Mouse (Mus musculus) liver, embryonic 16.5 days (tissue): ENCODE measurements around the gene 1700067K01Rik. TPM values are rescaled to one million over a fixed set of nuclear protein-coding genes. Genes with fewer than 3 reads are reported as not detected.

ENCODE experiments used
- ATAC-seq: fragments of 200-750 bp; cut with Nextera tagmentation; 2 replicates; pipeline ENCODE4 v1.8.0; 2017; ENCODE audit warnings: low read depth, mild to moderate bottlenecking, moderate number of reproducible peaks, moderate library complexity
- H3K27ac ChIP-seq: fragments of 300-500 bp; sonication (generic); 2 replicates; pipeline ENCODE4 v1.5.1; 2014; ENCODE audit warnings: mild to moderate bottlenecking, low read length
- H3K27me3 ChIP-seq: fragments of 300-500 bp; sonication (generic); 2 replicates; pipeline ENCODE4 v1.6.1; 2014; ENCODE audit warnings: low read depth, low read length, mixed read lengths; ENCODE audit not compliant: control insufficient read depth, insufficient read depth
- H3K36me3 ChIP-seq: fragments of 300-500 bp; sonication (generic); 2 replicates; pipeline ENCODE4 v1.6.1; 2014; ENCODE audit warnings: mild to moderate bottlenecking; ENCODE audit not compliant: control insufficient read depth, insufficient read depth
- H3K4me1 ChIP-seq: fragments of 300-500 bp; sonication (generic); 2 replicates; pipeline ENCODE4 v1.6.1; 2014; ENCODE audit warnings: low read depth, low read length, mixed read lengths; ENCODE audit not compliant: control insufficient read depth
- H3K4me2 ChIP-seq: fragments of 300-500 bp; sonication (generic); 2 replicates; pipeline ENCODE4 v1.6.1; 2014; ENCODE audit warnings: low read depth, low read length, mixed read lengths
- H3K4me3 ChIP-seq: fragments of 300-500 bp; sonication (generic); 2 replicates; pipeline ENCODE4 v1.5.1; 2014; ENCODE audit warnings: low read depth, mild to moderate bottlenecking, low read length
- H3K9ac ChIP-seq: fragments of 300-500 bp; sonication (generic); 2 replicates; pipeline ENCODE4 v1.6.1; 2014; ENCODE audit warnings: low read depth, low read length
- H3K9me3 ChIP-seq: fragments of 300-500 bp; sonication (generic); replicated peaks from 2 replicates; pipeline ENCODE4 v1.6.1; 2016; ENCODE audit warnings: low read length; ENCODE audit not compliant: control insufficient read depth
- WGBS: fragments of 180-500 bp; shearing (Covaris S2); extraction: QIAGEN DNeasy Blood & Tissue Kit; methylation state at CpG from one replicate; pipeline ENCODE4 v1.1.7; 2014; ENCODE audit not compliant: insufficient replicate concordance; 5-methylcytosine and 5-hydroxymethylcytosine counted together
- polyA plus RNA-seq: library from polyadenylated mRNA; unstranded; fragments of >200 nt; fragmentation: Nextera tagmentation; extraction: Ambion mirVana; gene quantifications from 2 replicates; pipeline ENCODE4 v1.2.1, GENCODE M21; 2015

1700067K01Rik gene
- polyA plus RNA-seq: 0.56 and 0.58 TPM in 2 replicates

- Histone ChIP-seq H3K4me3 (no peak within 1 kb of the TSS), H3K27ac (no peak within 1 kb of the TSS), H3K27me3 (no peaks in the 10 kb centered on the region), H3K4me1 (peaks cover 38% of the 10 kb centered on the region), H3K36me3 (peaks cover 28% of the 10 kb centered on the region), H3K4me2 (no peak within 1 kb of the TSS), H3K9me3 (no peaks in the 10 kb centered on the region), H3K9ac (no peak within 1 kb of the TSS)
- 80% methylated on average over 61 of the region's 61 CpGs for WGBS
- no peak for ATAC-seq
These were observed at the start of gene 1700067K01Rik for GRCm38 (mm10) chr8:84001281-84002000. Gene 1700067K01Rik (plus strand): TSS chr8:84001502.

DNA sequence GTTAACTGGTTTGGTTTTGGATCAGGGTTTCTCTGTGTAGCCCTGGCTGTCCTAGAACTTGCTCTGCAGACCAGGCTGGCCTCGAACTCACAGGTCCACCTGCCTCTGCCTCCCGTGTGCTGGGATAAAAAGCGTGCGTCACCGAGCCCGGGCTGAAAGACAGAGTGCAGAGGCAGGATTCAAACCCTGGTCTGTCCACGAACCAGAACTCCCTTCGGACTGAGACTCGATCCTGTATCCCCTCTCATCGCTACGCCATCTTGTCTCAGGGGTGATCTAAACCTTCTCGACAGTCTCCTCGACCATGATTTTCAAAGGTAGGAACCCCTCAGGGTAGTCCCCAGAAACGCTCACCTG, 46.6 kb upstream of the 1700067K01Rik start:
- peak overlapping the region; percentile 77 for H3K4me2 ChIP-seq
- H3K4me3 ChIP-seq: peak overlapping the region; percentile 83
- H3K9me3 ChIP-seq: no peaks in the 10 kb centered on the region
- peaks cover 19% of the 10 kb centered on the region for H3K4me1 ChIP-seq
- 2% methylated on average over 14 of the region's 14 CpGs for WGBS
- peak overlapping the region; percentile 52 for H3K27ac ChIP-seq
- ATAC-seq: no peak
- no peaks in the 10 kb centered on the region for H3K27me3 ChIP-seq
- peaks cover 2% of the 10 kb centered on the region; the same call in 1 of the 2 replicates for H3K36me3 ChIP-seq
- H3K9ac ChIP-seq: peak overlapping the region; percentile 13

DNA sequence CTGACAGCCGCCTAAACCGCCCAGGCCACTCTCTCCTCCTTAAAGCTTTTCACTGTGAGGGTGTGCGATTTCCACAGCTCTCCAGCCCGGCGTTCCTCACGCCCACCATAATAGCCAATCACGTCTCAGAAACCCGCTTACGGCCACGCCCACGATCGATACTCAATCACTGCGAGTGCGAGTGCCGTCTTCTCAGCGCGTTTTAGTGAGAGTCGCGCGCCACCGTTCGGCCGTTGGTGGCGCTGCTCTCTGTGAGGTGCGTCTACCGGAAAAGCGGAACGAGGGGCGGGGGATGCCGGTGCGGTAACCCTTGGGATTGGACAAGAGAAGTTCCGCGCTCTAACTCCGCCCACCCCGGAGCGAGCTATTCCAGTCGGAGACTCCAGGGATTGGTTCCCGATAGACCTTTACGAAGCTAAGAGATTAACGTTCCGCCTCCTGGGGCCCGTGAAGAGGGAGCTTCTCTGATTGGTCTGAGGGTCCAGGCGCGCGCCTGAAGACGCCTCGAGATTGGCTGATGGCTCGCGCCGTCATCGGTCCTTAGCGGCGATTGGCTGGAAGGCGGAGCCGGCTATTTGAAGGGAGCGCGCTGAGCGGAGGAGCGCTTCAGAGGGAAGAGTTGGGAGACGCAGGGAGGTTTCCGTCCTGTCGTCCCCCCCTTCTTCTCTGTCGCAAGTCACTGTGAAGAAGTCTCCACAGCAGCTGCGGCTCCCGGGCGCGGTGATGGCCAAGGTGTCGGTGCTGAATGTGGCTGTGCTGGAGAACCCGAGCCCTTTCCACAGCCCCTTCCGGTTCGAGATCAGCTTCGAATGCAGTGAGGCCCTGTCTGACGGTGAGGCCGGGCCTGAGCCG, 46.0 kb upstream of the 1700067K01Rik start, which contains the start of the genes Gm10644 and Asf1b:
TSS of gene Gm10644 (minus strand) at position 100 of the 852 bp plus-strand sequence.
TSS of gene Asf1b (plus strand) at position 402 of the 852 bp plus-strand sequence.
- Histone ChIP-seq H3K9ac (peak within 1 kb of the TSS; percentile 80), H3K4me1 (peaks cover 19% of the 10 kb centered on the region), H3K9me3 (no peaks in the 10 kb centered on the region), H3K4me2 (peak within 1 kb of the TSS; percentile 83), H3K27ac (peak within 1 kb of the TSS; percentile 78), H3K4me3 (peak within 1 kb of the TSS; percentile 83), H3K36me3 (peaks cover 2% of the 10 kb centered on the region; the same call in 1 of the 2 replicates), H3K27me3 (no peaks in the 10 kb centered on the region)
- under 1% methylated on average over 73 of the region's 75 CpGs for WGBS
- ATAC-seq: peak; percentile 98

DNA sequence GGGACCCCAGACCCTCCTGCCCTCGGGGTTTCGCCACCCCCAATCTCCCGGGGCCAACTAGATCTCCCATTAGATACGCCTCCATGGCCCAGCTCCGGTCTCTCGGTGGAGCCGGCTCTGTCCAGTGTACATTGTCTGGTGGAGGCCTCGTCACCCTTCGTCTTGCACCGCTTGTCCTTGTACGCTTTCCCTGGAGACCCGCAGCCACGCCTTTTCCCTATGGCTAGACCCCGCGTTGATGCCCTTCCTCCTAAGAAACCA, 45.4 kb upstream of the 1700067K01Rik start:
- peak overlapping the region; percentile 78 for H3K27ac ChIP-seq
- no peaks in the 10 kb centered on the region for H3K27me3 ChIP-seq
- no peak for ATAC-seq
- peaks cover 19% of the 10 kb centered on the region for H3K4me1 ChIP-seq
- H3K9me3 ChIP-seq: no peaks in the 10 kb centered on the region
- H3K36me3 ChIP-seq: peaks cover 5% of the 10 kb centered on the region; the same call in 1 of the 2 replicates
- WGBS: under 1% methylated on average over 15 of the region's 15 CpGs
- H3K4me3 ChIP-seq: peak overlapping the region; percentile 83
- H3K4me2 ChIP-seq: peak overlapping the region; percentile 83
- peak overlapping the region; percentile 80 for H3K9ac ChIP-seq

- H3K4me2 ChIP-seq: peak overlapping the region; percentile 83
- no peaks in the 10 kb centered on the region for H3K9me3 ChIP-seq
- no peak for ATAC-seq
- peaks cover 19% of the 10 kb centered on the region for H3K4me1 ChIP-seq
- peaks cover 5% of the 10 kb centered on the region; the same call in 1 of the 2 replicates for H3K36me3 ChIP-seq
- 0 out of 2 replicates have a peak overlapping the region, but pooled peaks have one; percentile 25 for H3K27ac ChIP-seq
- H3K4me3 ChIP-seq: peak overlapping the region; percentile 83
- H3K9ac ChIP-seq: peak overlapping the region; percentile 80
- WGBS: 17% methylated on average over 1 of the region's 1 CpGs
- no peaks in the 10 kb centered on the region for H3K27me3 ChIP-seq
These were observed 44.5 kb upstream of the 1700067K01Rik start for GRCm38 (mm10) chr8:83956789-83957188.

DNA sequence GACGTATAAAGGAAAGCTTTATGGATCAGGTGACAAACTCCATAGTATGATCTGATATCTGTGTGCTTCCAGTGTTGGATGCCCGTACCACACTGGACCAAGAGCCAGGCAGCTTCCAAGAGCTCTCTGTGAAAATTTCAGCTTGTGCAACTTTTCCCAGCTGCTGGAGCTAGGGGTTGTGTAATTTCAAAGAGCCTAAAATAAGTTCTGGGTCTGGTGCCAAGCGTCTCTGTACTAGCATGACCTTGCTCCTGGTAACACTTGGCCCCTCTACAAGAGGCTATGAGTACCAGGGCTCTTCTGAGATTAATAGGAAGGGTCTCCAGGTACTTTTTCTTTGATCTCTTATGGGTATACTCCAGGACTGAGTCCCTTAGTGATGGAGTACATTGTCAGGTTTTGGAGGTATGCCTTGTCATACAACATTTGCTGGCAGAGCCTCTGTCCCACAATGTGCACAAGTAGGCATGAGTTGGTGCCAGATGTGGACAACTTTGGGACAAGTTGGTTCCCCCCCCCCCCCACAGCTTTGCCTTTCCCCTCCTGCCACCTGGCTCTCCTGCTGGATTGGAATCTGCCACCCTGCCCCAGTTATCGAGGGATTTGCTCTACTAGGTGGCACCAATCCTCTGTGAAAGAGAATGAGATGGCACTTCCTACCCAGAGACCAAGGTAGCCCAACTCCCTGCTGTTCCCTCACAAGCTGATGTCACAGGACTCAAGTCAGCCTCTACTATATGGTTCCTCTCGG, 37.1 kb upstream of the 1700067K01Rik start:
- H3K36me3 ChIP-seq: peaks cover 39% of the 10 kb centered on the region
- no peaks in the 10 kb centered on the region for H3K27me3 ChIP-seq
- no peak overlapping the region for H3K27ac ChIP-seq
- H3K4me3 ChIP-seq: no peak overlapping the region
- H3K4me1 ChIP-seq: peaks cover 3% of the 10 kb centered on the region; the same call in 1 of the 2 replicates
- H3K9me3 ChIP-seq: no peaks in the 10 kb centered on the region
- no peak overlapping the region for H3K9ac ChIP-seq
- WGBS: 77% methylated on average over 5 of the region's 5 CpGs
- peak; percentile 30; the same call in 1 of the 2 replicates for ATAC-seq
- H3K4me2 ChIP-seq: no peak overlapping the region

GRCm38 (mm10) chr8:83967701-83968100, 33.6 kb upstream of the 1700067K01Rik start:
- Histone ChIP-seq H3K4me2 (no peak overlapping the region), H3K4me3 (no peak overlapping the region), H3K9me3 (no peaks in the 10 kb centered on the region), H3K4me1 (peaks cover 15% of the 10 kb centered on the region), H3K9ac (no peak overlapping the region), H3K27me3 (no peaks in the 10 kb centered on the region), H3K36me3 (peaks cover 45% of the 10 kb centered on the region), H3K27ac (no peak overlapping the region)
- WGBS: 87% methylated on average over 7 of the region's 7 CpGs
- ATAC-seq: no peak

GRCm38 (mm10) chr8:83971121-83971520, 30.2 kb upstream of the 1700067K01Rik start:
- peaks cover 34% of the 10 kb centered on the region for H3K36me3 ChIP-seq
- no peak overlapping the region for H3K4me2 ChIP-seq
- no peaks in the 10 kb centered on the region for H3K27me3 ChIP-seq
- H3K9me3 ChIP-seq: no peaks in the 10 kb centered on the region
- peak overlapping the region; percentile 0; the same call in 1 of the 2 replicates for H3K27ac ChIP-seq
- peaks cover 28% of the 10 kb centered on the region for H3K4me1 ChIP-seq
- H3K4me3 ChIP-seq: no peak overlapping the region
- ATAC-seq: no peak
- WGBS: 82% methylated on average over 4 of the region's 4 CpGs
- no peak overlapping the region for H3K9ac ChIP-seq
